Mouse (Mus musculus) ES-Bruce4 (cell line): ENCODE data around the gene Ilvbl.

Experiments used
- CTCF ChIP-seq: IDR thresholded peaks from one replicate; pipeline ENCODE4 v1.8.1; 2011; ENCODE audit warnings: low read depth, low read length
- EP300 ChIP-seq: IDR thresholded peaks from 2 replicates; pipeline ENCODE4 v1.6.1; 2011; ENCODE audit warnings: low read depth, low read length; ENCODE audit not compliant: insufficient read depth

GRCm38 (mm10) chr10:78594157-78594556 is 20.0 kb downstream of the Ilvbl start:
- TF ChIP-seq EP300 (no peak), CTCF (no peak)
